Mouse (Mus musculus): ENCODE results near the gene Otof.

The Otof gene

GRCm38 (mm10) chr5:30461821-30462220 lies at the start of gene Otof:
Gene Otof, minus strand, starts transcription at chr5:30461932.
- DNase-seq (ENCODE audit: low spot score) = peak; percentile 2

GRCm38 (mm10) chr5:30497299-30497698 lies 35.6 kb upstream of the Otof start:
- DNase-seq (ENCODE audit: low spot score) = no peak

- DNase-seq (ENCODE audit: low spot score) = no peak
These were observed 35.1 kb upstream of the Otof start for GRCm38 (mm10) chr5:30496821-30497220.

GRCm38 (mm10) chr5:30495288-30495687 lies 33.6 kb upstream of the Otof start:
- no peak for DNase-seq (ENCODE audit: low spot score)

GRCm38 (mm10) chr5:30494606-30495005 lies 32.9 kb upstream of the Otof start:
- no peak for DNase-seq (ENCODE audit: low spot score)

GRCm38 (mm10) chr5:30493723-30494122 lies 32.0 kb upstream of the Otof start:
- DNase-seq (ENCODE audit: low spot score) = no peak

- DNase-seq (ENCODE audit: low spot score) = no peak
These were observed 29.1 kb upstream of the Otof start for GRCm38 (mm10) chr5:30490845-30491244.

- no peak for DNase-seq (ENCODE audit: low spot score)
These were observed 28.5 kb upstream of the Otof start for GRCm38 (mm10) chr5:30490215-30490614.

GRCm38 (mm10) chr5:30485136-30485535 lies 23.4 kb upstream of the Otof start:
- DNase-seq (ENCODE audit: low spot score) = no peak

- no peak for DNase-seq (ENCODE audit: low spot score)
These were observed 22.9 kb upstream of the Otof start for GRCm38 (mm10) chr5:30484591-30484990.

- no peak for DNase-seq (ENCODE audit: low spot score)
These were observed 21.8 kb upstream of the Otof start for GRCm38 (mm10) chr5:30483533-30483932.

GRCm38 (mm10) chr5:30482319-30482718 lies 20.6 kb upstream of the Otof start:
- DNase-seq (ENCODE audit: low spot score) = peak; percentile 55

- DNase-seq (ENCODE audit: low spot score) = no peak
These were observed 14.8 kb upstream of the Otof start for GRCm38 (mm10) chr5:30476534-30476933.

GRCm38 (mm10) chr5:30472148-30472547 lies 10.4 kb upstream of the Otof start:
- DNase-seq (ENCODE audit: low spot score) = no peak

- DNase-seq (ENCODE audit: low spot score) = no peak
These were observed 8.7 kb upstream of the Otof start for GRCm38 (mm10) chr5:30470454-30470853.

- DNase-seq (ENCODE audit: low spot score) = no peak
These were observed 4.6 kb upstream of the Otof start for GRCm38 (mm10) chr5:30466315-30466714.

- no peak for DNase-seq (ENCODE audit: low spot score)
These were observed 4.1 kb upstream of the Otof start, which contains the start of gene 1700001C02Rik for GRCm38 (mm10) chr5:30465861-30466260. Gene 1700001C02Rik, plus strand, starts transcription at chr5:30466047.

- no peak for DNase-seq (ENCODE audit: low spot score)
These were observed 1.6 kb downstream of the Otof start for GRCm38 (mm10) chr5:30460155-30460554.

GRCm38 (mm10) chr5:30456056-30456455 lies 5.7 kb downstream of the Otof start:
- DNase-seq (ENCODE audit: low spot score) = no peak

GRCm38 (mm10) chr5:30444327-30444895 lies 17.3 kb downstream of the Otof start:
- no peak for DNase-seq (ENCODE audit: low spot score)

- DNase-seq (ENCODE audit: low spot score) = no peak
These were observed 19.5 kb downstream of the Otof start for GRCm38 (mm10) chr5:30442196-30442595.

GRCm38 (mm10) chr5:30440308-30440906 lies 21.3 kb downstream of the Otof start:
- no peak for DNase-seq (ENCODE audit: low spot score)

- no peak for DNase-seq (ENCODE audit: low spot score)
These were observed 22.8 kb downstream of the Otof start for GRCm38 (mm10) chr5:30438931-30439330.

- DNase-seq (ENCODE audit: low spot score) = no peak
These were observed 34.3 kb downstream of the Otof start for GRCm38 (mm10) chr5:30427406-30427805.
